Mouse (Mus musculus) testis, adult 2 months (tissue): ENCODE measurements at regions not wholly inside any gene's neighbourhood (a gene's known extent, or its start where the extent isn't known, plus 50 kb on each side); places are given as distances from the start of the nearest gene placed in this dataset.

Experiments
- H3K27ac ChIP-seq: fragments of 200-500 bp; 2 replicates; pipeline ENCODE4 v1.5.1; 2012; ENCODE audit warnings: low read depth, low read length; ENCODE audit not compliant: control insufficient read depth, insufficient read depth
- H3K27me3 ChIP-seq: fragments of 200-500 bp; 2 replicates; pipeline ENCODE4 v1.6.1; 2012; ENCODE audit warnings: mild to moderate bottlenecking, low read length, moderate library complexity; ENCODE audit not compliant: control insufficient read depth, insufficient read depth
- H3K36me3 ChIP-seq: fragments of 200-500 bp; 2 replicates; pipeline ENCODE4 v1.6.1; 2012; ENCODE audit warnings: mild to moderate bottlenecking, low read length; ENCODE audit not compliant: control insufficient read depth, insufficient read depth
- H3K4me1 ChIP-seq: fragments of 200-500 bp; 2 replicates; pipeline ENCODE4 v1.6.1; 2012; ENCODE audit warnings: low read length; ENCODE audit not compliant: control insufficient read depth, insufficient read depth
- H3K4me3 ChIP-seq: fragments of 200-500 bp; 2 replicates; pipeline ENCODE4 v1.5.1; 2012; ENCODE audit warnings: low read depth, mild to moderate bottlenecking, low read length, moderate library complexity, mixed read lengths; ENCODE audit not compliant: control insufficient read depth
- CTCF ChIP-seq: fragments of 200-500 bp; IDR thresholded peaks from 2 replicates; pipeline ENCODE4 v1.5.1; 2012; ENCODE audit warnings: low read depth, mild to moderate bottlenecking, inconsistent platforms, low read length, moderate library complexity; ENCODE audit not compliant: control insufficient read depth, insufficient read depth, insufficient replicate concordance
- POLR2A ChIP-seq: fragments of 200-500 bp; IDR thresholded peaks from 2 replicates; pipeline ENCODE4 v1.6.1; 2012; ENCODE audit warnings: low read depth, mild to moderate bottlenecking, inconsistent platforms, low read length, moderate library complexity; ENCODE audit not compliant: control insufficient read depth

- Histone ChIP-seq H3K27ac (no peak overlapping the region), H3K4me1 (no peaks in the 10 kb centered on the region)
- no peak for TF ChIP-seq CTCF
- TF ChIP-seq POLR2A: no peak
These were observed 739.1 kb upstream of the Cdh10 start for GRCm38 (mm10) chr15:18079644-18080043.

More at GRCm38 (mm10) chr15:18079644-18080043, 739.1 kb upstream of the Cdh10 start:
- H3K36me3 ChIP-seq: no peaks in the 10 kb centered on the region
- no peaks in the 10 kb centered on the region for H3K27me3 ChIP-seq
- no peak overlapping the region for H3K4me3 ChIP-seq
